Mouse (Mus musculus) E14TG2a.4 (cell line): ENCODE measurements at regions not wholly inside any gene's neighbourhood (a gene's known extent, or its start where the extent isn't known, plus 50 kb on each side); places are given as distances from the start of the nearest gene placed in this dataset.

Experiments
- CTCF ChIP-seq: conservative IDR thresholded peaks from 2 replicates; pipeline ENCODE4 v1.5.1; 2014; ENCODE audit warnings: low read length
- POU5F1 ChIP-seq: IDR thresholded peaks from 2 replicates; pipeline ENCODE4 v1.6.1; 2014; ENCODE audit warnings: low read length, borderline replicate concordance

DNA sequence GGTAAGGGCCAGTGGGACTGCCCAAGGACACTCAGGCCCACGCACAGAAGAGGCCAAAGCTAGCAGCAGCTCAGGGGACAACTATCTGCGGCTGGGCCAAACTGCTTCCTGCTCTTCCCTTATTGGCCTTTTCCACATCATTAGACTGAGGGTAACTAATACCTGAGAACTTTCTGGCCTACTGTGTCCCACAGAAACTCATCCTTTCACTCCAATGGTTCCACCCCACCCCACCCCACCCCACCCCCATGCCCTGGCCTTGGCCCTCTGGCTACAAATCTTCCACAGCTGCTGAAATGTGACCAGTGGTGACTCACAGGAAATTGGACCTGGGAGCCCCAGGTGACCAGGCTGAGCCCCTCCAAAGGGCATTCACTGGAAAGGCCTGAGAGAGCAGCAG is 604.6 kb upstream of the Adam5 start:
- TF ChIP-seq CTCF (no peak), POU5F1 (no peak)
